11 mouse cellular contexts compared by ENCODE assay signal in the genomic region with DNA sequence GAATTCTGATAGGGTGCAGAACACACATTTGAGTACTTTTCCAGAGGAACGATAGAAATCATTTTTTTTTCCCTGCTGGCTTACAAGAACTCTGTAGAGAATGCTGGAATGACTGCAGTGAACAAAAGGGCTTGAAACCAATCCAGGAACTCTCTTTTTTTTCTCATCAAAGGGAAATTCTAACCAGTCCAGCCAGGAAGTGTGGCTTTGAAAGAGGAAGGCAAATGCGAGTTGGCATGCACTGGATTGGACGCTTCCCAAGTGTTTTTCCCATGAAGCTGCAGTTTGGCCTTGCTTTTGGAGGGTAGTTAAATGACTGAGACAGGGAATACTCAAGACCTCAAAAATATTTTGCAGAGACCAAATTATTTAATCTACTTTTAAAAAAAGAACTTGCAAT. TPM values are rescaled to one million over a fixed set of nuclear protein-coding genes. Genes with fewer than 3 reads are reported as not detected.
DNase-seq lines count a peak whose midpoint lies in the region; ATAC-seq and TF ChIP-seq lines count a peak whose summit lies in the region.
"Had no signal": no experiment of that assay in that cellular context is flagged by ENCODE, and none has a peak within 500 bp of the region (broad histone marks: within the 10 kb centered on the region; RNA-seq: fewer than 3 reads in every experiment).

No protein-coding gene starts in this region.

- no peak overlapping the region for H3K4me3 ChIP-seq in kidney, embryonic 16.5 days (ENCODE audit: low read length)
- peak overlapping the region; percentile 25; the same call in 1 of the 2 replicates for H3K4me3 ChIP-seq in gastrocnemius, adult 2 months
- no peak overlapping the region for H3K4me3 ChIP-seq in layer of hippocampus, adult 2 months
- no peak overlapping the region for H3K4me3 ChIP-seq in midbrain, embryonic 10.5 days
- H3K4me3 ChIP-seq: erythroblast, embryonic 14.5 days had no signal

- ATAC-seq in kidney, embryonic 16.5 days (ENCODE audit: low FRiP score, low TSS enrichment) = no peak
- ATAC-seq: Patski had no signal

- intact Hi-C loops in gastrocnemius, adult 2 months (cut with DNase I) = no loop called here

- no peaks in the 10 kb centered on the region for H3K27me3 ChIP-seq in kidney, embryonic 16.5 days (ENCODE audit: insufficient read depth, low read length)
- H3K27me3 ChIP-seq in midbrain, embryonic 10.5 days (ENCODE audit: low read depth, poor library complexity, severe bottlenecking) = no peaks in the 10 kb centered on the region
- H3K27me3 ChIP-seq: Patski had no signal

- no peak overlapping the region for H3K4me2 ChIP-seq in kidney, embryonic 16.5 days (replicated peaks; ENCODE audit: low read depth, low read length)

- peak; percentile 44 for DNase-seq in kidney, adult 11 months
- DNase-seq in adrenal gland, postnatal 14 days = peak; percentile 72
- DNase-seq in gastrocnemius, adult 2 months = peak; percentile 59
- peak; percentile 13 to 25 for DNase-seq in layer of hippocampus, adult 2 months (ENCODE audit: low spot score in 2 of 2)
- peak; percentile 76 for DNase-seq in skeletal muscle tissue, adult 2 months (ENCODE audit: low read depth, low spot score)
- no peak for DNase-seq in T-cell, adult 2 months (ENCODE audit: low spot score)
- no peak for DNase-seq in midbrain, embryonic 10.5 days (ENCODE audit: low spot score)

- no peaks in the 10 kb centered on the region for H3K36me3 ChIP-seq in kidney, embryonic 16.5 days (ENCODE audit: insufficient read depth, low read length)
- H3K36me3 ChIP-seq in midbrain, embryonic 10.5 days = no peaks in the 10 kb centered on the region

- no peaks in the 10 kb centered on the region for H3K9me3 ChIP-seq in kidney, embryonic 16.5 days (ENCODE audit: low read length)
- H3K9me3 ChIP-seq in midbrain, embryonic 10.5 days (replicated peaks) = no peaks in the 10 kb centered on the region

- H3K4me1 ChIP-seq in kidney, embryonic 16.5 days (ENCODE audit: insufficient read depth, low read length) = peaks cover 4% of the 10 kb centered on the region; the same call in 1 of the 2 replicates
- H3K4me1 ChIP-seq in midbrain, embryonic 10.5 days = no peaks in the 10 kb centered on the region

- WGBS in kidney, embryonic 16.5 days = 57% methylated on average over 3 of the region's 3 CpGs
- WGBS in midbrain, embryonic 10.5 days = 77% methylated on average over 3 of the region's 3 CpGs

- H3K27ac ChIP-seq in kidney, embryonic 16.5 days (ENCODE audit: low read length) = no peak overlapping the region
- H3K27ac ChIP-seq in gastrocnemius, adult 2 months = no peak overlapping the region; the same call in 1 of the 2 replicates
- no peak overlapping the region for H3K27ac ChIP-seq in layer of hippocampus, adult 2 months
- H3K27ac ChIP-seq in midbrain, embryonic 10.5 days (replicated peaks) = no peak overlapping the region
- H3K27ac ChIP-seq: liver, embryonic 14.5 days had no signal

- no peak overlapping the region for H3K9ac ChIP-seq in kidney, embryonic 16.5 days (replicated peaks; ENCODE audit: low read length)
- H3K9ac ChIP-seq: liver, embryonic 14.5 days had no signal

- TF ChIP-seq CTCF in gastrocnemius, adult 2 months (IDR thresholded peaks at IDR 0.05) = no peak
- TF ChIP-seq CTCF in layer of hippocampus, adult 2 months (conservative IDR thresholded peaks at IDR 0.05) = no peak

RNA-seq across cellular contexts. Expression of a gene that starts 54.7 kb away (rescaled TPM):
- polyA plus RNA-seq in kidney, embryonic 16.5 days (2015; fragmentation: Nextera tagmentation; extraction: Ambion mirVana) = 8.9 and 9.1 TPM in 2 replicates
- 3.8 and 5.2 TPM in 2 replicates for total RNA-seq in adrenal gland, postnatal 14 days (2021)
- total RNA-seq in gastrocnemius, adult 2 months (2021) = 1 to 10 TPM; 2.5 to 5.2 TPM
- 1 to 10 TPM; 1.2 to 1.4 TPM for total RNA-seq in layer of hippocampus, adult 2 months (2021)
- polyA plus RNA-seq in midbrain, embryonic 10.5 days (2016; fragmentation: Nextera tagmentation; extraction: Ambion mirVana) = 17.1 and 18.0 TPM in 2 replicates
- polyA plus RNA-seq: erythroblast, embryonic 14.5 days; Patski had no signal

Comparison
In these comparisons a context has a peak if more than half of its experiments do, and no peak if none do; other contexts are left out.
1. DNase-seq: peak in kidney, adult 11 months (single experiment), adrenal gland, postnatal 14 days (single experiment), gastrocnemius, adult 2 months (single experiment), layer of hippocampus, adult 2 months (2 of 2) and skeletal muscle tissue, adult 2 months (single experiment); none in T-cell, adult 2 months (single experiment) and midbrain, embryonic 10.5 days (single experiment).